Mouse (Mus musculus) lung, adult 18-20 months (tissue): ENCODE data around the gene Abcb1a.
"Not testable (repeated sequence)": the region's sequence is repeated elsewhere in the genome, so short reads cannot be mapped to it uniquely, and the experiment has no call there.

ENCODE experiments used
- DNase-seq, 2 experiments: peaks; one replicate each; pipeline ENCODE4 v3.0.0; 2022; ENCODE audit warnings: mixed read lengths in 2 of 2

Gene Abcb1a

GRCm38 (mm10) chr5:8732639-8733038 is 72.8 kb downstream of the Abcb1a start:
- no peak for DNase-seq

- not testable (repeated sequence) for DNase-seq
Measured at GRCm38 (mm10) chr5:8733307-8733706, 73.4 kb downstream of the Abcb1a start.

DNA sequence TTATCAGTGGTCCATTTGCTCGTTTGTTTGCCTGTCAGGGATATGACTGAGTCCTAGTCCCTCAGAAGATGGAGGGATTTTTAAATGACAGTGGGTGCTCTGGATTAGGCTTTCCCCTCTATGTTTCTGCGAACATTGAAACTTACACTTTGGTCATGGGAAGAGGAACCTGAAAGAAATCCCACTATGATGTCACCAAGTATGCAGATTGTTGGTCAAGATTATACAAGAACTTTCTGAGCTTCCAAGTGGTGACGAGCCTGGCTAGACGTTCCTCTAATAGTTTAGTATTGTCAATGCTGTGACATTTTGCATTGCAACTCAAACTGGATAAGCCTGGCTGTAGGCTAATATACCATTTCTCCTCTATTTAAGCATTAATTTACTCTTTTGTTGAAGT is 76.5 kb downstream of the Abcb1a start:
- no peak for DNase-seq

DNA sequence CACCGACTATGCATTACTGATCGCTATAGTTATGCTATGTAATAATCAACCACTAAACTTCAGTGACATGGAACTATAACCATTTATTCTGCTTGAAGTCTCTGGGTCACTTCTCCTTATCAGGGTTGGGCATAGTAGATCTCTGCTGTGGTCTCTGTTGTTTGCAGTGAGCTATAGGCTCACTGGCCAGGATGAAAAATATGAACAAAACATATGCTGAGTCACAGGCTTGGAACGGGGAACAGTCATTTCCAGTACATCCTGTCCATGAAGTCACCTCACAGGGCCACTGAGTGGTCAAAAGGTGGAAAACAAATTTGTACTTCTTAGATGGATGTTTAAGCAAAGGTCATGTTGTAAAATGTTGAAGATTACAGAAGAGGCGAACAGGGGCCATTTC is 77.2 kb downstream of the Abcb1a start:
- DNase-seq, result no peak

DNA sequence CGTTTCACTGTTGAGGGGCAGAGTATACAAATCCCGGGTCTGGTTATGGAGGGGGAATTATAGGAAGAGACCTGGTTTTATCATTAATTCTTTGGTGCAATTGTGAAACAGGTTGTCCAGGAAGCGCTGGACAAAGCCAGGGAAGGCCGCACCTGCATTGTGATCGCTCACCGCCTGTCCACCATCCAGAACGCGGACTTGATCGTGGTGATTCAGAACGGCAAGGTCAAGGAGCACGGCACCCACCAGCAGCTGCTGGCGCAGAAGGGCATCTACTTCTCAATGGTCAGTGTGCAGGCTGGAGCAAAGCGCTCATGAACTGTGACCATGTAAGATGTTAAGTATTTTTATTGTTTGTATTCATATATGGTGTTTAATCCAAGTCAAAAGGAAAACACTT is 87.4 kb downstream of the Abcb1a start:
- DNase-seq, result not testable (repeated sequence)

- DNase-seq, result no peak
Measured at GRCm38 (mm10) chr5:8772866-8773265, 113.0 kb downstream of the Abcb1a start.

DNA sequence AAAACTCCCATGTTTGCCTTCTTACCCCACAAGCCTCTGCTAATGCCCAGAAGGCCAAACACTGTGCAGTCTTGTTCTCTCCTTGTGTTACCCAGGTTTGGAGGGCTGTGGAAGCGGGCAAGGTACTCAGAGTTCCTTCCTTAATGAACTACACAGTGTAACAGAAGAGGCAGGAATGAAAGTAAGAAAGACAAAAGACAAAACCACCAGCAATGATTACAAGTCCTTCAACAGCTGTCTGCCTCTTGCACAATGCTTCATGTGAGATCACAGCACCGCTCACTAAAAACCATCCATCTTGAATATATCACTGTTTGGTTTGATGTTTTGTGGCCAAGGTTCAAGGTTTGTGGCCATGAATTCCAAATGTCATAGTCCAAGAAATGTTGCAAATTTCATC is 118.4 kb downstream of the Abcb1a start:
- no peak for DNase-seq

GRCm38 (mm10) chr5:8778751-8779150 is 118.9 kb downstream of the Abcb1a start:
- DNase-seq, result no peak

GRCm38 (mm10) chr5:8792281-8792680 is 132.4 kb downstream of the Abcb1a start:
- no peak for DNase-seq
